ENCODE assay signal across 36 mouse cellular contexts in the genomic region with DNA sequence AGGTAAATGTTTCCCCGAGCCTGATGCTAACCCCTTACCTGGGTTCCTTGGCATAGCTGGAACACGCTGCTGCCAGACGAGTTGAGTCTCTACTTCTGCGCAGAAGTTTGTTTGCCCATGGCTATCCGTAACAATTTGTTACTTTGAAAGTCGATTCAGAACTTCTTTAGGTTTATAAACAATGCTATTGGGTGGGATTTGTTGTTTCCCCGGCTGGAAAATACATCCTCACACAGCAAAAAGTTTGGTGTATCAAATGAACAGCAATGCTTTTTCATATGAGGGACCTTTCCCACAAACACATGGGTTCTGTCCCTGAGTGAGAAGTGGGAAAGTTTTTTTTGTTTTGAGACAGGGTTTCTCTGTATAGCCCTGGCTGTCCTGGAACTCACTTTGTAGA. TPM values are rescaled to one million over a fixed set of nuclear protein-coding genes. Genes with fewer than 3 reads are reported as not detected.
"Had no signal": no experiment of that assay in that cellular context is flagged by ENCODE, and none has a peak within 500 bp of the region (broad histone marks: within the 10 kb centered on the region; RNA-seq: fewer than 3 reads in every experiment).

A gene (minus strand): TSS at position 101 of the 400 bp plus-strand sequence.

- H3K4me3 ChIP-seq: heart, adult 2 months; heart, embryonic 10.5 days; heart, embryonic 12.5 days; heart, embryonic 13.5 days; heart, embryonic 15.5 days; hindbrain, embryonic 10.5 days; hindbrain, embryonic 12.5 days; hindbrain, embryonic 13.5 days; hindbrain, embryonic 15.5 days; intestine, embryonic 15.5 days; kidney, embryonic 15.5 days; layer of hippocampus, adult 2 months had no signal

- H3K9me3 ChIP-seq: heart, embryonic 10.5 days; heart, embryonic 15.5 days; hindbrain, embryonic 13.5 days; hindbrain, embryonic 15.5 days; intestine, embryonic 15.5 days had no signal

- ATAC-seq: hindbrain, embryonic 16.5 days; hindbrain, postnatal 0 days; inflammation-experienced regulatory T-cells, adult 6 months; intestine, embryonic 15.5 days; intestine, embryonic 16.5 days; intestine, postnatal 0 days had no signal

- H3K27me3 ChIP-seq: heart, embryonic 12.5 days; heart, embryonic 13.5 days; heart, embryonic 15.5 days; hindbrain, embryonic 12.5 days; hindbrain, embryonic 13.5 days; hindbrain, embryonic 15.5 days; intestine, embryonic 15.5 days; kidney, embryonic 15.5 days had no signal

- H3K4me2 ChIP-seq: heart, embryonic 11.5 days; heart, embryonic 12.5 days; heart, embryonic 13.5 days; heart, embryonic 15.5 days; hindbrain, embryonic 12.5 days; hindbrain, embryonic 13.5 days; hindbrain, embryonic 14.5 days; hindbrain, embryonic 15.5 days; intestine, embryonic 15.5 days; kidney, embryonic 15.5 days had no signal

- H3K9ac ChIP-seq: heart, embryonic 12.5 days; heart, embryonic 13.5 days; heart, embryonic 15.5 days; hindbrain, embryonic 12.5 days; hindbrain, embryonic 13.5 days; hindbrain, embryonic 14.5 days; hindbrain, embryonic 15.5 days; intestine, embryonic 15.5 days; kidney, embryonic 15.5 days had no signal

- H3K27ac ChIP-seq: heart, adult 2 months; heart, embryonic 10.5 days; heart, embryonic 13.5 days; heart, embryonic 15.5 days; hindbrain, embryonic 10.5 days; hindbrain, embryonic 12.5 days; hindbrain, embryonic 13.5 days; hindbrain, embryonic 14.5 days; hindbrain, embryonic 15.5 days; hindbrain, postnatal 0 days; intestine, embryonic 15.5 days; kidney, embryonic 15.5 days; kidney, postnatal 0 days; layer of hippocampus, adult 2 months had no signal

- DNase-seq: heart, adult 2 months; heart, postnatal 10 days; heart, postnatal 14 days; heart, postnatal 36 days; heart, postnatal 4 days; kidney, adult 18-20 months; kidney, postnatal 4 days; layer of hippocampus, adult 9-11 months had no signal

- H3K4me1 ChIP-seq: heart, embryonic 10.5 days; heart, embryonic 12.5 days; heart, embryonic 13.5 days; heart, embryonic 15.5 days; hindbrain, embryonic 10.5 days; hindbrain, embryonic 12.5 days; hindbrain, embryonic 13.5 days; hindbrain, embryonic 15.5 days; intestine, embryonic 15.5 days; kidney, embryonic 15.5 days had no signal

- H3K36me3 ChIP-seq: heart, embryonic 10.5 days; heart, embryonic 12.5 days; heart, embryonic 13.5 days; heart, embryonic 15.5 days; hindbrain, embryonic 10.5 days; hindbrain, embryonic 12.5 days; hindbrain, embryonic 13.5 days; hindbrain, embryonic 15.5 days; intestine, embryonic 15.5 days; kidney, embryonic 15.5 days had no signal

RNA-seq across cellular contexts. Expression of the gene that starts here (rescaled TPM):
- total RNA-seq: heart, postnatal 10 days; heart, postnatal 4 days; hematopoietic stem cell, adult 5-6 weeks; hindbrain, postnatal 0 days; layer of hippocampus, adult 18-20 months; layer of hippocampus, adult 2 months; layer of hippocampus, adult 8-10 months; layer of hippocampus, postnatal 10 days; layer of hippocampus, postnatal 14 days; layer of hippocampus, postnatal 25 days had no signal
- polyA plus RNA-seq: heart, embryonic 11.5 days; heart, embryonic 12.5 days; heart, embryonic 14.5 days; heart, embryonic 15.5 days; heart, postnatal 0 days; hindbrain, embryonic 12.5 days; hindbrain, embryonic 13.5 days; hindbrain, embryonic 14.5 days; hindbrain, embryonic 15.5 days; hindbrain, embryonic 16.5 days; hindbrain, postnatal 0 days; inflammation-experienced regulatory T-cells, adult 6 months; intestine, embryonic 14.5 days; intestine, embryonic 15.5 days; intestine, embryonic 16.5 days; intestine, postnatal 0 days; kidney, postnatal 0 days had no signal
